Mouse (Mus musculus) CH12F3 (cell line): Measurements from ENCODE around the gene Actg1.
"Not testable (repeated sequence)": the region's sequence is repeated elsewhere in the genome, so short reads cannot be mapped to it uniquely, and the experiment has no call there.

ENCODE experiments used
- in situ Hi-C: fragments of 300-500 bp; cut with MboI; formaldehyde crosslinking; loops from 2 replicates; pipeline ENCODE4 v1.14.3; 2020; ENCODE audit warnings: low sequenced_read_pairs

Gene Actg1

DNA sequence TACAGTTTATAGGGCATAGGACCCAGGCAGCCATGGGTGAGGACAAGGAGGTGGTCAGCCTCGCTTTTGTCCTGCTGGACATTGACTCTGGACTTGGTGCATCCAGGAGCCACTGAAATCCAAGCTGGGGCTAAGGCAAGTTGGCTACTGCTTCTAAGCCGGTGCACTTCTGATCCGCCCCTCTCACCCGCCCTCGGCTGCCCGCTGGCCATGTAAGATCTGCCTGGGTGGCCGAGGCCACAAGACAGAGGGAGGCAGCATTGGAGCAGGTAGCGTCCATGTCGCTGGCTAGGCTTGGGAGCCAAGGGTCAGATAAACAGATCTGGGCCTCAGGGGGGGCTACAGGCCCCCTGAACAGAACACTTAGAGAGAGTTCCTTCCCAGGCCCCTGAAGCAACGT lies 13.0 kb upstream of the Actg1 start, which contains the start of gene Fscn2:
Gene Fscn2, plus strand, starts transcription at position 240 of the 400 bp plus-strand sequence.
- in situ Hi-C loops, result no loop called here

GRCm38 (mm10) chr11:120360755-120361154 lies 12.4 kb upstream of the Actg1 start:
- in situ Hi-C loops, result no loop called here

- in situ Hi-C loops, result no loop called here
Measured at GRCm38 (mm10) chr11:120360062-120360461, 11.7 kb upstream of the Actg1 start.

DNA sequence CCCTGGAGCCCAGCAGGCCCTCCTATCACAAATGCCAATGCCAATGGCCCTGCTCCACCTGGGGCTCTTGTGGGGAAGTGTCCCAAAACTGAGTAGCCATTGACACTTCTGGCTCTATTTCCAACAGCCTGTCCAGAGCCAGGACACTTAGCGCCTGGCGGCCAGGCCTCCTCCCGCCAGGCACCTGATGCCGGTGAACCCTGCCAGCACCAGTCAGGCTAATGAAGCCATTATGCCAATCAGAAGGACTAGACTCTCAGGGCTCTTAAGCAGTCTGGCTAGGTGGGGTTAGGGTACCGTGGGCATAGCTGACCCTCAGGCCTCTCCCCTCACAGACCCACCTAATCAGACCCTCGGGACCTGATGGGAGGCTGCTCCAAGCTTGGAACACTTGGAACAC lies 11.0 kb upstream of the Actg1 start:
- in situ Hi-C loops, result no loop called here

DNA sequence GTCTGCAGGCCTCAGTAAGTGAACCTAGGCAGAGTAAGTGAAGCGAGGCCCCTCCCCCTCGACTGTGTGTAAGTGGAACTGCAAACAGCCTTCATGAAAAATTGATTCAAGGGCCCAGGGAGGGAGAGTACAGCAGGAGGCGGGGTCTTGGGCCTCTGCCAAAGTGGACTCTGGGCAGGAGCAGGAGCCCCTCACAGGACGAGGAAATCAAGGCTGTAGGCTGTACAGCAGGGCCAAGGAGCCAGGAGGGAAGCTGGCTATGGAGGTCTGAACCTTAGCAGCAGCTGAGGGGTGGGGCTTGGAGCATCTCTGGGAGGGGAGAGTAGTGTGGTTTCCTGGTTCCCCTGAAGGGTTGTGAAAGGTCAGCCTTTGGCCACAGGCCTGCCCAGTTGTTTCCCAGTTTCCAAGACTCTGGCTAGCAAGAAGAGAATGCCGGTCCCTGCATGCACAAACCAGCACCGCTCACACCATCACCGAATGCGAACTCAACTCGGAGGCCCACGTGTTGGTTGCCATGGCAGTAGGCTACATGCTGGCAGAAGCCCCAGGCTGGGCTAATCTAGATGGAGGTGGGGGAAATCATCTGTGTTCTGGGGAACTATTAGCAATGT lies 9.6 kb upstream of the Actg1 start:
- in situ Hi-C loops, result no loop called here

- in situ Hi-C loops, result no loop called here
Measured at GRCm38 (mm10) chr11:120356900-120357299, 8.6 kb upstream of the Actg1 start.

GRCm38 (mm10) chr11:120356319-120356840 lies 8.0 kb upstream of the Actg1 start:
- in situ Hi-C loops, result no loop called here

DNA sequence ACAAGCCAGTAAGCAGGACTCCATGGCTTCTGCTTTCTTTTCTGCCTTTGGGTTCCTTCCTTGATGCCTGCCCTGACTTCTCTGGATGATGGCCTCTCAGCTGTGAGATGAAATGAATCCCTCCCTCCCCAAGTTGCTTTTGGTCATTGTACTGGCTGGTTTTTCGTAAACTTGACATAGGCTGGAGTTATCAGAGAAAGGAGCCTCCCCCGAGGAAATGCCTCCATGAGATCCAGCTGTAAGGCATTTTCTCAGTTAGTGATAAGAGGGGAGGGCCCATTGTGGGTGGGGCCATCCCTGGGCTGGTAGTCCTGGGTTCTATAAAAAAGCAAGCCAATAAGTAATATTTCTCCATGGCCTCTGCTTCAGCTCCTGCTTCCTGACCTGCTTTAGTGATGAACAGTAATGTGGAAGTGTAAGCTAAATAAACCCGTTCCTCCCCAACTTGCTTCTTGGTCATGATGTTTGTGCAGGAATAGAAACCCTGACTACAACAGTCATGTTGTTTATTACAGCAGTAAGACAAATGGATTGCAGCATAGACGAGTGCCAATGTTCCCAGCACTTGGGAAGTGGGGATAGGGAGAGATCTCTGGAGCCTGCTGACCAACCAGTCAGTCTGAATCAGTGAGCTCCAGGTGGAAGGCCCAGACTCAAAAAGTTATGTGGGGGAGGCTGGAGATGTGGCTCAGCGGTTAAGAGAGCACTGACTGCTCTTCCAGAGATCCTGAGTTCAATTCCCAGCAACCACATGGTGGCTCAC lies 7.1 kb upstream of the Actg1 start:
- in situ Hi-C loops, result no loop called here

GRCm38 (mm10) chr11:120354304-120355276 lies 6.2 kb upstream of the Actg1 start:
- in situ Hi-C loops, result no loop called here

DNA sequence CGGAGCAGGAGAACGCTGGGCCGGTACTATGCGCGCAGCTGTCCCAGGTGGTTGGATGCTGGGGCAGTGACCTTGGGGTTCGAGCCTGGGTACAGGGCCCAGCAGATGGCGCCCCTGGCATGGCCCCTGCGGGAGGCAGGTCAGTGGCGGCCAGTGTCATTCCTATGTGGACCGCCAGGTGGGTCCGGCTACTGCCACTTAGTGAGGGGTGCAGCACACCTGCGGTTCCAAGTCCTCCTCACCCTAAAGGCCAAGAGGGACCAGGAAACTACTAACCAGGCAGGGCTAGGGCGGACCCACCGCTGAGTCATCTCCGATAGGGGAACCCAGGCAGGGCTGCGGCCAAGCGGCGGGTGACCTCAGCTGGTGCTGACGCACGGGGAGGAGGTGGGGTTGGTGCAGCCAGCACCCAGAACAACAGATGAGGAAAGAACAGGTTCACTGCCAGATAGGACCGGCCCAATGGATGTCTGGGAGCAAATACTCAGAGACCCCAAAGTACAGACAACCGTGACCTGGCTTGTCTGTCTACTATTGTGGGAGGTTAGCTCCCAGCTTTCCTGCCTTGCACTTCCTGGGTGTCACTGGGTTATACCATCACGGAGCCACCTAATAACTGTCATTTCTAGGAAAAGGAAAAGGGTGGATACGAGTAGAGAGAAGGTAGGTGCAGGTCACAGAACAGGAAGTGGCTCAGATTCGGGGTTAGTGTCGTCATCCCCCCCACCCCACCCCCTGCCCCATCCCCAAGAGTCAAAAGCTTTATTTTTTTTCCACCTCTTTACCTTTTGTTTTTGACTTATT lies 5.4 kb upstream of the Actg1 start:
- in situ Hi-C loops, result no loop called here

DNA sequence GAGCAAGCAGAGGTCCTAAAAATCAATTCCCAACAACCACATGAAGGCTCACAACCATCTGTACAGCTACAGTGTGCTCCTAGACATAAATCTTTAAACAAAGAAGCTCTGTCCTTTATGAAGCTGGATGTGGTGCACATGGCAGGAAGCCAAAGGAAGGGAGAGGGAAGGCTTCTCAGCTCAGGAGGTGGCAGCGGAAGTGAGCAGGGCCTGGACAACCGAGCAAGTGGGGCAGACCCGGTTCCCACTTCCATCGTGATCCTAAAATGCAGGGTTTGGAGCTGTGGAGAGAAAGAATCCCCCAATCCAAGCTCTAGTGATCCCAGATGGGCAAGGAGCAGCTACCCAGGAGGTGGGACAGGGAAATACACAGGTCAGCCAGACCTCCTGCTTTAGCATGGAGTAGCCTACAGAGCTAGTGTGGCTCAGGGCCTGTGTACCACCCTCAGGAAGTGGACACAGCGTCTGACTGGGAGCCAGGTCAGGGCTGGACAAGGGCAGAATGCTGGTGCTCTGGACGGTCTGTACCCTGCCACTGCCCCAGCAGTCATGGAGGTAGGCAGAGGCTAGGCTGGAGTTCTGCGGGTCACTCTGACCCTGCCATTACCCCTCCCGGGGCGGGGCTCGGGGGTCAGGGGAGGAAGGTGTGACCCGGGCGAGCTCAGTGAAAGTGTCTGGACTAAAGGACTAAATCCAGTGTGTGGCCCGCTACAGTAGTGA lies 4.4 kb upstream of the Actg1 start:
- in situ Hi-C loops, result no loop called here

DNA sequence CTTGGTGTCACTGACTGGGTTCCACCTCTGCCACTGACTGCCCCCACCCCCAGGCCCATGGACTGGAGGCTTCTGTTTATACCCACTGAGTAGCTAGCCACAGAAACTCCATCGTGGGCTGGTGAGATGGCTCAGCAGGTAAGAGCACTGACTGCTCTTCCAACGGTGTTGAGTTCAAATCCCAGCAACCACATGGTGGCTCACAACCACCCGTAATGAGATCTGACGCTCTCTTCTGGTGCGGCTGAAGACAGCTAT lies 3.7 kb upstream of the Actg1 start:
- in situ Hi-C loops, result not testable (repeated sequence)

DNA sequence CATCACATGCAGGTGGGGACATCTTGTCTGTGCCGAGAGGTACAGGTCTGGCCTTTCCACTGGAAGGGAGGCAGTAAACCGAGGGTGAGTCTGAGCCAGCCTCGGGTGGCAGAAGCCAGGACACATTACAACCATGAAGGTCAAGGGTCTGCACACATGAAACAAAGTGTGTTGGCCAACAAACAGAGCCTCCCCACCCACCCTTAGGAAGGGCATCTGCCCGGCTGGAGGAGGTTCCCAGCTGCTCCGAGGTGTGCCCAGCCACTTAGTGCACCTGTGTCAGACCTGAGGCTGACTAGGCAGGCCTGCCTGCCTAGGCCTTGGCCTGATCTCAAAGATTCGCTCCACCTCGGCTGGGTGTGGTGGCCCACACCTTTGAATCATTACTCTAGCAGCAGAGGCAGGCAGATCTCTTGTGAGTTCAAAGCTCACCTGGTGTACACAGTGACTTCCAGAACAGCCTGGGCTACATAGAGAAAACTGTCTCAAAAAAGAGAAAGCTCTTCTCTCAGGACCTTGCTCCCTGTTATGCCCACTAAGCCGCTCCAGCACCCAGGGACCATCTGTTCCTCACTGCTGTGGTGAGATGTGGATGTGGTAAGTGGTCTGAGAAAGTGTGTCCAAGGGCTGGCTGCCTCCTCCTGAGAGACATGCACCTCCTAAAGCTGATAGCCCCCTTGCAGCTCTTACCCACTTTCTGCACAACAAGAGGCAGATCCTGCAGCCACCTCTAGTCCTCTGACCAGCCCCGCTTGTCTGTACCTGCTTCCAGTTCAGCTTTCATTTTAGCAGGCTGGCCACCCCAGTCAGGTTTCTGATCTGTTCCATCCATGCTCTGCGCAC lies 3.1 kb upstream of the Actg1 start:
- in situ Hi-C loops, result no loop called here

DNA sequence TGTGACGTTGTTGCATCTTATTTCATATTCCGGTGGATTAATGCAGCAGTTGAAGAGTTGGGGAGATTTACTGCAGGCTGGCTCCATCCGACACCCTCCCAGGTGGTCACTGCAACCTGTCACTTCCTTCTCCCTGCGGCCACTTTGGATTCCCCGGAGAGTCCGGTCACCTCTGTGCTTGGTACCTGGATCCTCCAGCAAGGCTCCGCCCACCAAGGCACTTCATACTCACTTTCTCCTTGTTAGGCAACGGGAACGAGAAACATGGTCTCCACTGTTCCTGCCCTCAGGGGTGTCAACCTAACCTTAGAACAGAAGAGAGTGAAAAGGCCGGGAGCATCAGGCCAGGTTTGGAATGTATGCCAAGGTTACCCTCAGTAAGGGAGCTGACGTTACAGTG lies 2.4 kb upstream of the Actg1 start:
- in situ Hi-C loops, result no loop called here

- in situ Hi-C loops, result no loop called here
Measured at GRCm38 (mm10) chr11:120349986-120350702, 1.8 kb upstream of the Actg1 start.

DNA sequence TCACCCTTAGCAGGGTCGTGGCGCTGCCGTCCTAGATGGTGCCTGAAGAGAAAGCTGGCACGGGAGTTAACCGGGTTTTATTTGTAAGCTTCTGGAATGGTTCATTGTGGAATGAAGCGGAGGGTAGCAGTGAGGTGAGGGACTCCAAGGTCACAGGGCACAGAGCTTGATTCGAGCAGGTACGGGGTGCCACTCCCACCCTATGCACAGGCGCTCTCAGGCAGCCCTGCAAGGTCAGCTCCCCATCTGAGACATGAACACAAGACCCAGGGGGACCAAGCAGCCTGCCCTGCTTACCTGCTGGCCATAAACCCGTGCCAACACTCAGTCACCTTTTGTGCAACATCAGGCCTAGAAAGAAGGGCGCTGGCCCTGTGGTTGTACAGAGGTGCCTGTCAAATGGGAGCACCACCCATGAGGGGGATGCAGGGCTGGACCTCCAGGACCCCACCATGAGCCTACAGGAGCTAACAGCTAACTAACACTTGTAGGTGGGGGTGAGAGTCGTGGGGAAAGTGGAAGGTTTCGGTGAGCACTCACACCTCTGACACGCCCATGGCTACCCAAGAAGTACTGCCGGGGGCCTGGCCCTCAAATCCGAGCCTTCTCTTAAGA lies 1.1 kb upstream of the Actg1 start:
- in situ Hi-C loops, result no loop called here

GRCm38 (mm10) chr11:120348684-120349370 lies 485 bp upstream of the Actg1 start:
- in situ Hi-C loops, result no loop called here
